Mouse (Mus musculus): ENCODE measurements around the gene Ppt2.

- no peak for TF ChIP-seq CTCF (conservative IDR thresholded peaks at IDR 0.05; ENCODE audit: insufficient read depth, insufficient read length, low read depth, low read length)
- no peak for TF ChIP-seq POLR2A (IDR thresholded peaks at IDR 0.05; ENCODE audit: low read depth, low read length)
Observed at GRCm38 (mm10) chr17:34592581-34593549, 35.4 kb downstream of the Ppt2 start.
